Mouse (Mus musculus) retina, adult 2 months (tissue): ENCODE data around the gene Metrn.

ENCODE experiments used
- DNase-seq: peaks from one replicate; pipeline ENCODE4 v3.0.0-alpha.2; 2012; ENCODE audit warnings: low read depth, low spot score

Gene Metrn

GRCm38 (mm10) chr17:25775318-25776062 is 21.4 kb downstream of the Metrn start:
- DNase-seq, result no peak

GRCm38 (mm10) chr17:25773549-25774120 is 23.3 kb downstream of the Metrn start, which contains the start of gene Narfl:
TSS of gene Narfl (plus strand) at chr17:25773776.
- peak; percentile 99 for DNase-seq

GRCm38 (mm10) chr17:25769331-25769730 is 27.6 kb downstream of the Metrn start:
- no peak for DNase-seq

- DNase-seq, result no peak
These were observed 31.1 kb downstream of the Metrn start for GRCm38 (mm10) chr17:25765886-25766285.

DNA sequence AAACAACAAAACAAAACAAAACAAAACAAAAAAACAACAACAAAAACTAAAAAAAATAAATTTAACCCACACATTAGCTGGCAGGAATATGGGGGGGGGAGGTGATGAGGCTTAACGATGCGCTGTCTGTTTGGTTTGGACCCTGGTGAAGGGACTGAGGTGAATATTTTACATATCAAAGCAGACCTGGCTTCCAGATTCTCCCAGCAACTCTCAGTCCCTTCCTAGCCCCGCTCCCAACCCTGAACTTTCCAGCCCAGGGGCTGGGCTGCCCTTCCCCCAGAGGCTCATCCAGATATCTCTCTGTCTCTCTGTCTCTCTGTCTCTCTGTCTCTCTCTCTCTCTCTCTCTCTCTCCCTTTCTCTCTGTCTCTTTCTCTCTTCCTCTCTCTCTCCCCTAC is 34.3 kb downstream of the Metrn start:
- DNase-seq, result no peak

GRCm38 (mm10) chr17:25761561-25761970 is 35.4 kb downstream of the Metrn start:
- no peak for DNase-seq

GRCm38 (mm10) chr17:25760148-25760547 is 36.8 kb downstream of the Metrn start:
- DNase-seq, result no peak

GRCm38 (mm10) chr17:25757691-25758090 is 39.2 kb downstream of the Metrn start:
- DNase-seq, result no peak

- no peak for DNase-seq
These were observed 40.3 kb downstream of the Metrn start for GRCm38 (mm10) chr17:25756378-25757242.

DNA sequence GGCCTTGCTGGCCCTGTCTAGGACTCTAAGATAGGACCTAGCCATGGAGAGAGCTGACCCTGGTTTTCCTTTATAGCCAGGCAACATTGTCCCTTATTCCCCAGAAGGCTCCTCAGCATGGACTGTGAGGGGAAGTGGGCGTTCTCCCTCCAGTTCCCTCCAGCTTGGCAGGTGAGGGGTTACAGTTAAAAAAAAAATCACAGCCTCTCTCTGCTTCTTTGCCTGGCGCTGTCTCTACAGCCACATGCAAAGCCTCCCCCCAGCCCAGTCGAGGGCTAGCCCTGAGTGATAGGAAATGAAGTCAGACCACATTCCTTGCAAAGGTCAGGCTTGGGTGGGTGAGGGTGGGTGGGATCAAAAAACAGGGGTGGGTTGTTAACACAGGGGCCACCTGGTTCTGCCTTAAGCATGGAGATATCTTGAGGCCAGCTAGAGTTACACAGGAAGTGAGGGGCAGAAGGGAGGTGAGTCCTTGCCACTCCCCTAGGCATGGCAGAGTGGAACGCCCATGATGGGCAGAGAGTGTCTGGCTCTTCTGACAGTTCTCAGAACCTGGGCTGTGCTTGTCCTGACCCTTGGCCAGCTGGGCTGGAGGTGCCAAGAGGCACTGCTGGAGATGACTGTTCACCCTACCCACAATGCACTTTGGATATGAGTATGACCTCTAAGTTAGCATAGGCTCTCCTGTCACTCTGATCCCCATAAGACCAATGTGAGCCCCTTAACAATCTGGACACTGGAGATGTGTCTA is 41.1 kb downstream of the Metrn start:
- DNase-seq, result no peak

GRCm38 (mm10) chr17:25755086-25755485 is 41.9 kb downstream of the Metrn start:
- no peak for DNase-seq

GRCm38 (mm10) chr17:25754241-25754640 is 42.7 kb downstream of the Metrn start, which contains the start of gene Msln:
TSS of gene Msln (minus strand) at chr17:25754378.
- DNase-seq, result no peak

DNA sequence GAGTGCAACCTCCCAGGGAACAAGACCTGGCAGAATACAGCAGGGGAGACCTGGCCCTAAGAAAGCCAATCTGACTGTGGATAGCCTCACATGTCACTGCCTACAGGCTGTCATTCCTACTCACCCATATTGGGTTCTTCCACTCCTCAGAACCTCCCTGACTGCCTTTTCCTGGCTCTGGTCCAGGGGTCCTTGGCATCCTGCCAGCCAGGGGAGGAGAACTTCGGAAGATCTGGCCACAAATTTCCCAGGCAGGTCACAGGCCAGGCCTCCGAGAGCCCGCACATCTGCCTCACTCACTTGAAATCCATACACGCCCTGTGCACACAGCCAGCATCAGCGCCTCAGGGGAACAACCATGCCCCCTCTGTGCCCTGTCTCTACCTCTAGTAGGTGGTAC is 45.5 kb downstream of the Metrn start:
- no peak for DNase-seq

DNA sequence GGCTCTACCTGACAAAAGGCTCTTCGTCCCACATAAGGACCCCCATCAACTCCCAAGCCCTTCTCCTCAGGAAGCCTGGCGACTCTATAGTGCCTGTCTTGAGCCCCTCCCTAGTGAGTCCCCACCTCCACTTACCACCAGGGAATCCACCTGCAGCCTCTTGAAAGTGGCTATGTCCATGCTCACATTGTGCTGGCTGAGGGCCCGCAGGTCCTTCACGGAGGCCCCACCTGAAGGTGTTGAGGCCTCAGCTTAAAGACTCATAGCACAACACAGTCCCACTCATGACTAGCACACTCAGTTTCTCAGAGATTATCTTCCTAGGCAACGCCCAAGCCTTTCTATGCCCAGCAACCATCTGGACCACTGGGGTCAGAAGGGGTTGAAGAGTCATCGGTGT is 47.6 kb downstream of the Metrn start:
- no peak for DNase-seq

- DNase-seq, result no peak
These were observed 48.7 kb downstream of the Metrn start for GRCm38 (mm10) chr17:25748238-25748637.

DNA sequence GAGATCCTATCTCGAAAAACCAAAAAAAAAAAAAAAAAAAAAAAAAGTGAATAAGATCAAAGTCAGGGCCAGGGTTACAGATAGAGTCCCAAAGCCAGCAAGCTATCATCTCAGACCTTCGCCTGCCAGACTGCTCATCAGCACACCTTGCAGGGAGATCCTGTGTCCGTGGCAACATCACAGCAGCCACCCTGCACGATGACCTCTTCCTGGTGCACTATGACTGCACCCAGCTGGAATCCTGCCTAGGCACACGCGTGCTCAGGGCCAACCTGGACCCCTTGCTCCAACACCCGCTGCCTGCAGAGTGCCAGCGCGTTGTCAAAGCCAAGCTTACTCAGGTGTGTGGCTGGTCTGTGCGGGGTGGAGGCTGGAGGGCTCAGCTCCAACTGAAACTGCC is 52.6 kb downstream of the Metrn start:
- no peak for DNase-seq

DNA sequence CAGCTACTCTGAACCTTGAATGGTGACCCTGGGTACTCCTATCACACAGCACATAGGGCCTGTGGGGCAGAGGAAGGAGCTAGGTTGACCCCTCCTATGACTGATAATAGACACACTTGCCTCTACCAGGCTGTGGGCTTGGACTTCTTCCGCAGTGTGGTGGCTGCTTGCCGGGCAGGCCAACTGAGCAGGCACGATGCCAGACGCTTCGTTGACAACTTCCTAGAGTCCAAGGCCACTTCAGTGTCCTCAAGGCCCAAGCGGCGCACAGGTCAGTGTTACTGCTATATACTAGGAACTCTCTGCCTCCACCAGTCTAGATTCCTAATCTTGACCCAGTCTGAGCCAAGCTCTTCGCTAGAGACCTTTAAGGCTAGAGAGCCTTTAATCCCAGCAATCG is 53.1 kb downstream of the Metrn start:
- DNase-seq, result no peak
